Mouse (Mus musculus) neural tube, embryonic 12.5 days (tissue): Measurements from ENCODE around the gene Ptprf. TPM values are rescaled to one million over a fixed set of nuclear protein-coding genes. Genes with fewer than 3 reads are reported as not detected.
A peak's percentile ranks its signal among the peaks of the same experiment; 100 is the strongest.

Experiments used
- ATAC-seq: fragments of 200-750 bp; cut with Nextera tagmentation; 2 replicates; pipeline ENCODE4 v1.8.0; 2017; ENCODE audit warnings: low read depth, mild to moderate bottlenecking, moderate TSS enrichment, moderate library complexity; ENCODE audit not compliant: low FRiP score
- H3K27ac ChIP-seq: fragments of 300-500 bp; sonication (generic); 2 replicates; pipeline ENCODE4 v1.5.1; 2016
- H3K27me3 ChIP-seq: fragments of 300-500 bp; sonication (generic); replicated peaks from 2 replicates; pipeline ENCODE4 v1.6.1; 2016; ENCODE audit warnings: mild to moderate bottlenecking
- H3K36me3 ChIP-seq: fragments of 300-500 bp; sonication (generic); 2 replicates; pipeline ENCODE4 v1.6.1; 2016; ENCODE audit warnings: mild to moderate bottlenecking
- H3K4me1 ChIP-seq: fragments of 300-500 bp; sonication (generic); 2 replicates; pipeline ENCODE4 v1.6.1; 2016
- H3K4me2 ChIP-seq: fragments of 300-500 bp; sonication (generic); replicated peaks from 2 replicates; pipeline ENCODE4 v1.6.1; 2016; ENCODE audit warnings: mild to moderate bottlenecking
- H3K4me3 ChIP-seq: fragments of 300-500 bp; sonication (generic); 2 replicates; pipeline ENCODE4 v1.5.1; 2016
- H3K9ac ChIP-seq: fragments of 300-500 bp; sonication (generic); 2 replicates; pipeline ENCODE4 v1.6.1; 2016; ENCODE audit warnings: mild to moderate bottlenecking
- H3K9me3 ChIP-seq: fragments of 300-500 bp; sonication (generic); 2 replicates; pipeline ENCODE4 v1.6.1; 2016; ENCODE audit warnings: mild to moderate bottlenecking
- WGBS: fragments of 180-500 bp; shearing (Covaris S2); methylation state at CpG from one replicate; pipeline ENCODE4 v1.1.7; 2016; 5-methylcytosine and 5-hydroxymethylcytosine counted together
- polyA plus RNA-seq: library from polyadenylated mRNA; unstranded; fragments of >200 nt; fragmentation: Nextera tagmentation; extraction: Ambion mirVana; gene quantifications from 2 replicates; pipeline ENCODE4 v1.2.1, GENCODE M21; 2016

Gene Ptprf
- polyA plus RNA-seq, 1 experiment from 2014 or later = 122 TPM

DNA sequence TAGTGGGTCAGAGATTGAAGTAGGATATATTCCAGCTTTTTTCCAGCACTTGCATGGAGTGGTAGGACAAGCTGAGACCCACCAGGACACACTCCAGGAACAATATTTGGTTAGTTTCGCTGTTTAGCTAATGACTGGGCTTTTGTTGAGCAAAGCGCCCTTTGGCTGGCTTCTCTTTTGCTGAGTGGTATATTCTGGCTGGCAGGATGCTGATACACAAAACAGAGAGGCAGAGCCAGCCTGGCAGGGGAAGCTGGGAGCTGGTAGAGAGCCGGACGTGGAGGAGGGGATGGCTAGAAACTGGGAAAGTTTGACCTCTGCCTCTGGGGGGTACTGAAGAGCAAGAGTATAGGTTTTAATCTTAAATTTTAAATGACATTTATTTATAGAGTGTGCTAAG is 13.8 kb upstream of the Ptprf start:
- H3K36me3 ChIP-seq = no peaks in the 10 kb centered on the region
- no peak overlapping the region for H3K27ac ChIP-seq
- H3K9ac ChIP-seq = no peak overlapping the region
- H3K27me3 ChIP-seq = no peaks in the 10 kb centered on the region
- no peaks in the 10 kb centered on the region for H3K4me1 ChIP-seq
- no peak for ATAC-seq
- no peak overlapping the region for H3K4me2 ChIP-seq
- no peaks in the 10 kb centered on the region for H3K9me3 ChIP-seq
- H3K4me3 ChIP-seq = no peak overlapping the region
- WGBS = 47% methylated on average over 4 of the region's 4 CpGs

- H3K9ac ChIP-seq = no peak overlapping the region
- no peak overlapping the region for H3K27ac ChIP-seq
- ATAC-seq = peak; percentile 63
- peaks cover 35% of the 10 kb centered on the region for H3K4me1 ChIP-seq
- no peaks in the 10 kb centered on the region for H3K36me3 ChIP-seq
- no peaks in the 10 kb centered on the region for H3K9me3 ChIP-seq
- no peak overlapping the region for H3K4me3 ChIP-seq
- H3K27me3 ChIP-seq = no peaks in the 10 kb centered on the region; the same call in 1 of the 2 replicates
- 12% methylated on average over 5 of the region's 5 CpGs for WGBS
- peak overlapping the region; percentile 18; the same call in 1 of the 2 replicates for H3K4me2 ChIP-seq
Observed at GRCm38 (mm10) chr4:118297844-118298243, 6.6 kb upstream of the Ptprf start.

- H3K27me3 ChIP-seq = no peaks in the 10 kb centered on the region; the same call in 1 of the 2 replicates
- H3K9me3 ChIP-seq = no peaks in the 10 kb centered on the region
- H3K4me2 ChIP-seq = no peak overlapping the region
- no peak overlapping the region for H3K4me3 ChIP-seq
- no peaks in the 10 kb centered on the region for H3K36me3 ChIP-seq
- 62% methylated on average over 17 of the region's 17 CpGs for WGBS
- H3K4me1 ChIP-seq = peaks cover 38% of the 10 kb centered on the region
- ATAC-seq = no peak
- H3K9ac ChIP-seq = no peak overlapping the region
- H3K27ac ChIP-seq = no peak overlapping the region
Observed at GRCm38 (mm10) chr4:118295651-118296561, 4.7 kb upstream of the Ptprf start.

GRCm38 (mm10) chr4:118294811-118295210 is 3.6 kb upstream of the Ptprf start:
- no peak overlapping the region for H3K4me3 ChIP-seq
- no peaks in the 10 kb centered on the region for H3K9me3 ChIP-seq
- no peaks in the 10 kb centered on the region for H3K36me3 ChIP-seq
- H3K4me2 ChIP-seq = no peak overlapping the region
- H3K9ac ChIP-seq = no peak overlapping the region
- no peaks in the 10 kb centered on the region; the same call in 1 of the 2 replicates for H3K27me3 ChIP-seq
- peaks cover 43% of the 10 kb centered on the region for H3K4me1 ChIP-seq
- H3K27ac ChIP-seq = no peak overlapping the region
- no peak for ATAC-seq
- 55% methylated on average over 4 of the region's 4 CpGs for WGBS

GRCm38 (mm10) chr4:118292741-118293306 is 1.6 kb upstream of the Ptprf start:
- peaks cover 54% of the 10 kb centered on the region for H3K4me1 ChIP-seq
- WGBS = 9% methylated on average over 11 of the region's 11 CpGs
- no peak overlapping the region for H3K4me3 ChIP-seq
- no peaks in the 10 kb centered on the region for H3K36me3 ChIP-seq
- no peak overlapping the region for H3K27ac ChIP-seq
- no peak for ATAC-seq
- H3K27me3 ChIP-seq = no peaks in the 10 kb centered on the region; the same call in 1 of the 2 replicates
- no peak overlapping the region for H3K9ac ChIP-seq
- H3K4me2 ChIP-seq = no peak overlapping the region
- H3K9me3 ChIP-seq = no peaks in the 10 kb centered on the region

GRCm38 (mm10) chr4:118290416-118291030 is 682 bp downstream of the Ptprf start:
- Histone ChIP-seq H3K36me3 (peaks cover 12% of the 10 kb centered on the region; the same call in 1 of the 2 replicates), H3K9me3 (no peaks in the 10 kb centered on the region), H3K27me3 (no peaks in the 10 kb centered on the region; the same call in 1 of the 2 replicates), H3K4me1 (peaks cover 54% of the 10 kb centered on the region), H3K27ac (peak overlapping the region; percentile 72), H3K4me3 (peak overlapping the region; percentile 97), H3K9ac (peak overlapping the region; percentile 98), H3K4me2 (peak overlapping the region; percentile 79)
- peak; percentile 27 for ATAC-seq
- WGBS = under 1% methylated on average over 79 of the region's 84 CpGs

DNA sequence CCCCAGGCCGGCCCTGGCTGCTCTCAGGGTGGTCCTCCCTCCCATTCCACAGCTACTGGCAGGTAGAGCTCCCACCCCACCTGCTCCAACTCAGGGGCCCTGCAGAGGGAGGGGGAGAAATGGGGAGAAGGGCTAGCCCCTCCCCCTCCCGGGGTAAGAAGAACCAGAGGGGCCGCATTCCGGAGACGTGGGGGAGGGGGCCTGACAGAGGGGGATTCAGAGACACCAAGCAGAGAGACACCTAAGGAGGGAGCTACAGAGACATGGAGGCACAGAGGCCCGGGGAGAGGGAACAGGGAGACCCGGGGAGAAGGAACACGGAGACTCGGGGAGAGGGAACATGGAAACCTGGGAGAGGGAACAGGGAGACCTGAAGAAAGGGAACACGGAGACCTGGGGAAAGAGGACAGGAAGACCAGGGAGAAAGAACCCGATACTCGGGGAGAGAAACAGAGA is 1.2 kb downstream of the Ptprf start:
- Histone ChIP-seq H3K9me3 (no peaks in the 10 kb centered on the region), H3K27ac (peak overlapping the region; percentile 38; the same call in 1 of the 2 replicates), H3K4me3 (peak overlapping the region; percentile 97), H3K27me3 (no peaks in the 10 kb centered on the region), H3K9ac (peak overlapping the region; percentile 98), H3K4me1 (peaks cover 48% of the 10 kb centered on the region), H3K4me2 (peak overlapping the region; percentile 79), H3K36me3 (peaks cover 16% of the 10 kb centered on the region; the same call in 1 of the 2 replicates)
- peak; percentile 15; the same call in 1 of the 2 replicates for ATAC-seq
- 1% methylated on average over 12 of the region's 12 CpGs for WGBS

DNA sequence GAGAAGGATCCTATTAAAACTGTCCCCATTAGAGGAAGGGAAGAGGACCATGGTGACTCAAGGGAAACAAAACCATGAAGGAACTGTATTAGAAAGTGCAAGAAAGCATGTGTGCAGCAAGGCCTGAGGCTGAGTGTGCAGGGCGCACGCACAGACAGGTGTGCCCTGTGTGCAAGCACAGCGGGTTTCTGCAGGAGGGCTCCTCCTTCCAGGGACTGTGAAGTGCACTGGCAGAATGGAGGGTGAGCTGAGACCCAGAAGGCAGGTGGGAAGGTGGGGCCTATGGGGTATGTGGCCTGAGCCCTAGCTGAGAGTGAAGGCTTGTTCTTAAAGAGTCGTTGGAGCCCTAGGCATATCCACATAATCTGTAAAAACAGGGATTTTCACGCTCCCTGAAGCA is 1.9 kb downstream of the Ptprf start:
- Histone ChIP-seq H3K4me1 (peaks cover 42% of the 10 kb centered on the region), H3K27me3 (no peaks in the 10 kb centered on the region), H3K9me3 (no peaks in the 10 kb centered on the region), H3K4me2 (peak overlapping the region; percentile 79), H3K4me3 (peak overlapping the region; percentile 97; the same call in 1 of the 2 replicates), H3K9ac (peak overlapping the region; percentile 98), H3K36me3 (peaks cover 23% of the 10 kb centered on the region), H3K27ac (no peak overlapping the region)
- WGBS = 59% methylated on average over 5 of the region's 5 CpGs
- no peak for ATAC-seq

- Histone ChIP-seq H3K27me3 (no peaks in the 10 kb centered on the region), H3K9me3 (no peaks in the 10 kb centered on the region), H3K4me3 (peak overlapping the region; percentile 97; the same call in 1 of the 2 replicates), H3K4me1 (peaks cover 42% of the 10 kb centered on the region), H3K27ac (no peak overlapping the region), H3K9ac (0 out of 2 replicates have a peak overlapping the region, but pooled peaks have one; percentile 98), H3K36me3 (peaks cover 30% of the 10 kb centered on the region), H3K4me2 (peak overlapping the region; percentile 79)
- 69% methylated on average over 6 of the region's 6 CpGs for WGBS
- ATAC-seq = no peak
Observed at GRCm38 (mm10) chr4:118288531-118288930, 2.7 kb downstream of the Ptprf start.

DNA sequence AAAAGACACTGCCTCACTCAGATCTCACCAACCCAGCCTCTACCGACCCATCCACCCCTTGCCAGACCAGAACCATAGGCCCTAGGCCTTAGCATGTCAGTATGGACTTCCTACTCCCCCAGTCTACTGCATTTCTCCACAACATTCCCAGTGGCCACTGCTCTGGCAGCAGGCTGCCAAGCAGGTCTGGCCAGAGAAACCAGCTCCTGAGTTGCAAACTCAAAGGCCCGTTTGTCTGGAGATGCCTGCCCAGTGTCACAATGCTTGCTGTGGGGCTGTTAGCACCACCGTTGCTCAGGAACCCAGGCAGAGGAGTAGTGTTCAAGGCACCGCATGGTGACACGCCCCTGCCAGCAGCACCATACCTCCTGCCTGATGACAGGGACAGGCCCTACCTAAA is 5.0 kb downstream of the Ptprf start:
- Histone ChIP-seq H3K4me3 (no peak overlapping the region), H3K9me3 (no peaks in the 10 kb centered on the region), H3K9ac (no peak overlapping the region), H3K4me1 (peaks cover 56% of the 10 kb centered on the region), H3K4me2 (no peak overlapping the region), H3K27ac (no peak overlapping the region), H3K27me3 (no peaks in the 10 kb centered on the region), H3K36me3 (peaks cover 37% of the 10 kb centered on the region)
- ATAC-seq = no peak
- 87% methylated on average over 5 of the region's 5 CpGs for WGBS

- Histone ChIP-seq H3K9ac (no peak overlapping the region), H3K4me1 (peaks cover 60% of the 10 kb centered on the region), H3K9me3 (no peaks in the 10 kb centered on the region), H3K36me3 (peaks cover 42% of the 10 kb centered on the region), H3K27ac (no peak overlapping the region), H3K4me3 (no peak overlapping the region), H3K4me2 (no peak overlapping the region), H3K27me3 (no peaks in the 10 kb centered on the region)
- 80% methylated on average over 1 of the region's 1 CpGs for WGBS
- ATAC-seq = no peak
Observed at GRCm38 (mm10) chr4:118282182-118282562, 9.0 kb downstream of the Ptprf start.
